Mouse (Mus musculus): ENCODE results near the gene Ankdd1b. TPM values are rescaled to one million over a fixed set of nuclear protein-coding genes. Genes with fewer than 3 reads are reported as not detected.

Ankdd1b gene
- polyA plus RNA-seq, 1 experiment: 0.33 TPM

GRCm38 (mm10) chr13:96477226-96477625 is 6.2 kb upstream of the Ankdd1b start:
- TF ChIP-seq POLR2A (IDR thresholded peaks at IDR 0.05; ENCODE audit: borderline replicate concordance, insufficient read depth, low read length) (no peak), CTCF (IDR thresholded peaks at IDR 0.05; ENCODE audit: borderline replicate concordance, insufficient read depth, low read depth, low read length) (no peak)
- Histone ChIP-seq H3K27me3 (ENCODE audit: control insufficient read depth, insufficient read depth, low read length) (no peaks in the 10 kb centered on the region), H3K4me3 (replicated peaks; ENCODE audit: insufficient read depth, low read depth, low read length) (no peak overlapping the region), H3K4me1 (ENCODE audit: control insufficient read depth, insufficient read depth, low read length) (no peaks in the 10 kb centered on the region), H3K27ac (ENCODE audit: insufficient read depth, low read length) (no peak overlapping the region)
- no peak for DNase-seq
- WGBS: 93% methylated on average over 4 of the region's 4 CpGs

- no peak for DNase-seq
- H3K4me1 ChIP-seq (ENCODE audit: control insufficient read depth, insufficient read depth, low read length): no peaks in the 10 kb centered on the region
- H3K27me3 ChIP-seq (ENCODE audit: control insufficient read depth, insufficient read depth, low read length): no peaks in the 10 kb centered on the region
- 89% methylated on average over 6 of the region's 6 CpGs for WGBS
- no peak overlapping the region for H3K4me3 ChIP-seq (replicated peaks; ENCODE audit: insufficient read depth, low read depth, low read length)
- TF ChIP-seq CTCF (IDR thresholded peaks at IDR 0.05; ENCODE audit: borderline replicate concordance, insufficient read depth, low read depth, low read length): no peak
- TF ChIP-seq POLR2A (IDR thresholded peaks at IDR 0.05; ENCODE audit: borderline replicate concordance, insufficient read depth, low read length): no peak
- no peak overlapping the region for H3K27ac ChIP-seq (ENCODE audit: insufficient read depth, low read length)
Measured at GRCm38 (mm10) chr13:96470556-96470955, 442 bp downstream of the Ankdd1b start.

- Histone ChIP-seq H3K27ac (ENCODE audit: insufficient read depth, low read length) (no peak overlapping the region), H3K27me3 (ENCODE audit: control insufficient read depth, insufficient read depth, low read length) (no peaks in the 10 kb centered on the region), H3K4me1 (ENCODE audit: control insufficient read depth, insufficient read depth, low read length) (no peaks in the 10 kb centered on the region), H3K4me3 (replicated peaks; ENCODE audit: insufficient read depth, low read depth, low read length) (no peak overlapping the region)
- no peak for TF ChIP-seq POLR2A (IDR thresholded peaks at IDR 0.05; ENCODE audit: borderline replicate concordance, insufficient read depth, low read length)
- no peak for TF ChIP-seq CTCF (IDR thresholded peaks at IDR 0.05; ENCODE audit: borderline replicate concordance, insufficient read depth, low read depth, low read length)
- WGBS: 84% methylated on average over 5 of the region's 5 CpGs
- DNase-seq: no peak
Measured at GRCm38 (mm10) chr13:96468678-96469077, 2.3 kb downstream of the Ankdd1b start.

- Histone ChIP-seq H3K4me3 (replicated peaks; ENCODE audit: insufficient read depth, low read depth, low read length) (no peak overlapping the region), H3K27ac (ENCODE audit: insufficient read depth, low read length) (no peak overlapping the region), H3K4me1 (ENCODE audit: control insufficient read depth, insufficient read depth, low read length) (no peaks in the 10 kb centered on the region), H3K27me3 (ENCODE audit: control insufficient read depth, insufficient read depth, low read length) (no peaks in the 10 kb centered on the region)
- DNase-seq: no peak
- TF ChIP-seq CTCF (IDR thresholded peaks at IDR 0.05; ENCODE audit: borderline replicate concordance, insufficient read depth, low read depth, low read length): no peak
- no peak for TF ChIP-seq POLR2A (IDR thresholded peaks at IDR 0.05; ENCODE audit: borderline replicate concordance, insufficient read depth, low read length)
- 55% methylated on average over 5 of the region's 5 CpGs for WGBS
Measured at GRCm38 (mm10) chr13:96465315-96465714, 5.7 kb downstream of the Ankdd1b start.

- no peak for TF ChIP-seq CTCF (IDR thresholded peaks at IDR 0.05; ENCODE audit: borderline replicate concordance, insufficient read depth, low read depth, low read length)
- TF ChIP-seq POLR2A (IDR thresholded peaks at IDR 0.05; ENCODE audit: borderline replicate concordance, insufficient read depth, low read length): no peak
- H3K27me3 ChIP-seq (ENCODE audit: control insufficient read depth, insufficient read depth, low read length): no peaks in the 10 kb centered on the region
- no peak overlapping the region for H3K4me3 ChIP-seq (replicated peaks; ENCODE audit: insufficient read depth, low read depth, low read length)
- no peak overlapping the region for H3K27ac ChIP-seq (ENCODE audit: insufficient read depth, low read length)
- no peaks in the 10 kb centered on the region for H3K4me1 ChIP-seq (ENCODE audit: control insufficient read depth, insufficient read depth, low read length)
- 65% methylated on average over 1 of the region's 1 CpGs for WGBS
- no peak for DNase-seq
Measured at GRCm38 (mm10) chr13:96462644-96463043, 8.4 kb downstream of the Ankdd1b start.

GRCm38 (mm10) chr13:96458606-96459005 is 12.4 kb downstream of the Ankdd1b start:
- DNase-seq: no peak
- Histone ChIP-seq H3K27ac (ENCODE audit: insufficient read depth, low read length) (no peak overlapping the region), H3K4me3 (replicated peaks; ENCODE audit: insufficient read depth, low read depth, low read length) (no peak overlapping the region), H3K4me1 (ENCODE audit: control insufficient read depth, insufficient read depth, low read length) (no peaks in the 10 kb centered on the region), H3K27me3 (ENCODE audit: control insufficient read depth, insufficient read depth, low read length) (no peaks in the 10 kb centered on the region)
- 68% methylated on average over 4 of the region's 4 CpGs for WGBS
- TF ChIP-seq POLR2A (IDR thresholded peaks at IDR 0.05; ENCODE audit: borderline replicate concordance, insufficient read depth, low read length) (no peak), CTCF (IDR thresholded peaks at IDR 0.05; ENCODE audit: borderline replicate concordance, insufficient read depth, low read depth, low read length) (no peak)

- no peaks in the 10 kb centered on the region for H3K27me3 ChIP-seq (ENCODE audit: control insufficient read depth, insufficient read depth, low read length)
- no peak overlapping the region for H3K4me3 ChIP-seq (replicated peaks; ENCODE audit: insufficient read depth, low read depth, low read length)
- 74% methylated on average over 5 of the region's 5 CpGs for WGBS
- H3K4me1 ChIP-seq (ENCODE audit: control insufficient read depth, insufficient read depth, low read length): no peaks in the 10 kb centered on the region
- no peak overlapping the region for H3K27ac ChIP-seq (ENCODE audit: insufficient read depth, low read length)
- DNase-seq: no peak
- TF ChIP-seq CTCF (IDR thresholded peaks at IDR 0.05; ENCODE audit: borderline replicate concordance, insufficient read depth, low read depth, low read length) (no peak), POLR2A (IDR thresholded peaks at IDR 0.05; ENCODE audit: borderline replicate concordance, insufficient read depth, low read length) (no peak)
Measured at GRCm38 (mm10) chr13:96458018-96458417, 13.0 kb downstream of the Ankdd1b start.

GRCm38 (mm10) chr13:96457566-96457965 is 13.4 kb downstream of the Ankdd1b start:
- TF ChIP-seq POLR2A (IDR thresholded peaks at IDR 0.05; ENCODE audit: borderline replicate concordance, insufficient read depth, low read length) (no peak), CTCF (IDR thresholded peaks at IDR 0.05; ENCODE audit: borderline replicate concordance, insufficient read depth, low read depth, low read length) (no peak)
- Histone ChIP-seq H3K4me3 (replicated peaks; ENCODE audit: insufficient read depth, low read depth, low read length) (no peak overlapping the region), H3K4me1 (ENCODE audit: control insufficient read depth, insufficient read depth, low read length) (no peaks in the 10 kb centered on the region), H3K27me3 (ENCODE audit: control insufficient read depth, insufficient read depth, low read length) (no peaks in the 10 kb centered on the region), H3K27ac (ENCODE audit: insufficient read depth, low read length) (no peak overlapping the region)
- DNase-seq: no peak
- WGBS: 97% methylated on average over 5 of the region's 5 CpGs

Measured in cerebellum, adult 2 months (tissue).